Mouse (Mus musculus) yolk sac, embryonic 10.5 days (tissue): ENCODE measurements around the gene Zfp541.
A peak's percentile ranks its signal among the peaks of the same experiment; 100 is the strongest.

Source experiments
- DNase-seq: peaks from one replicate; pipeline ENCODE4 v3.0.0-alpha.2; 2017; ENCODE audit warnings: low spot score

Zfp541 gene

DNA sequence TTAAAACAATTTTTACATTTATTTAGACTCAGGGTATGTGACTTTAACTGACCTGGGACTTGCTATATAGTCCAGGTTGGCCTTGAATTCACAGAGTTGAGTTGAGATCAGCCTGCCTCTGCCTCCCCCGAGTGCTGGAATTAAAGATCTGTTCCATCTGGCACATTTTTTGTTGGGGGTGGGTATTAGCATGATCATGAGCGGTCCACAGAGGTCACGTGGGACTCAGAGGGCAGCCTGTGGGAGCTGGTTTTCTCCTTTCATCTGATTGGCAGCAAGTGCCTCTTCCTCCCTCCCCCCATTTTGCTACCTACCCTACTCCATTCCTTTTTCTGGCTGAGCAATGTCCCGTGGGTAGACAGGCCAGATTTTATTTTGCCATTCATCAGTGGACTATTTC lies 19.0 kb downstream of the Zfp541 start:
- DNase-seq: no peak

DNA sequence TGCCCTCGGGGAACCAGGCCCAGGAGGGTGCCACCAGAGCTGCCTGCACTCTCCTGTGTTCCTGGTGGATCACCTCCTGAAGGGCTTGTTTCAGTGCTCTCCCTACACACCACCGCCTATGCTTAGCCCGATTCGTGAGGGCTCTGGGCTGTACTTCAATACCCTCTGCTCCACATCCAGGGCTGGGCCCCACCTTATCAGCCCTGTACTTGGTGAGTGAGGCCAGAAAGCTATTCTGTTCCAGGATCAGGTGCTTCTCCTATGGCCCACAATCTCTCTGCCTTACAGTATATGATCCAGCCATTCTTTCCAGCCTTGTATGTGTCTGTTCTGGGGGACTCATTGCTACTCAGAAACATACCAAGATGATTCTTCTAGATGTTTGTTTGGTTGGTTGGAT lies 21.7 kb downstream of the Zfp541 start:
- no peak for DNase-seq

DNA sequence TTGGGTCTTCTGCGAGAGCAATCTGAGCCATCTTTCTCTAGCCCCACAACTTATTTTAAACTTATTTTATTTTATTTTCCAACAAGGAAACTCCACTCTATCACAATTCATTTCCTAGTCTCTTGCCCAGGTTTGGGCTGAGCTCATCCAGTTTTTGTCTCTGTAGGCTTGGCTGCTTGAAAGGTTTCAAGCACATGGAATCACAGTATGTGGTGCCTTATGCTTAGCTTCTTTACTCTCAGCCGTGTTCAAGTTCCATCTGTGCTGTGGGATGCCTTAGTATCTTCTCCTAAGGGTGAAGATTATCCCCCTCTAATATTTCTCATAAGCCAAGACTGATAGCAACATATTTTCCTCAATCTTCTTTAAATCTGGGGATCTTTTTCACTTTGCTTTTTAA lies 26.0 kb downstream of the Zfp541 start:
- DNase-seq: no peak

DNA sequence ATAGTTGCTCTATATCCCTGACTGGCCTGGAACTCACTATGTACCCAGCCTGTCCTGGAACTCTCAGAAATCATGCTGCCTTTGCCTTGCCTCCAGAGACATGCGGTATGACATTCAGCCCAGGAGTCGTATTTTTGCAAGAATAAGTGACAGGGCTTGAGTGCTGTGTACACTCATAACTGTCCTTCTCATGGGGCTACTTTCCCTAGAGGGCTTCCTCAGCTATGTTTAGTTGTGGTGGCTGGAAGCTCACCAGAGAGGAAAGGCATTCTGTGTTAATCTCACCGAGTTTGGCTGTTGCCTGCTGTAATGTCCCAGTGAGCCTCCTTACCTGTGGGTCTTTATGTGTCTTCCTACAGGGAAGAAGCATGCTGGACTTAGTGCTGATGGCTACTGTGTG lies 33.0 kb downstream of the Zfp541 start:
- no peak for DNase-seq

DNA sequence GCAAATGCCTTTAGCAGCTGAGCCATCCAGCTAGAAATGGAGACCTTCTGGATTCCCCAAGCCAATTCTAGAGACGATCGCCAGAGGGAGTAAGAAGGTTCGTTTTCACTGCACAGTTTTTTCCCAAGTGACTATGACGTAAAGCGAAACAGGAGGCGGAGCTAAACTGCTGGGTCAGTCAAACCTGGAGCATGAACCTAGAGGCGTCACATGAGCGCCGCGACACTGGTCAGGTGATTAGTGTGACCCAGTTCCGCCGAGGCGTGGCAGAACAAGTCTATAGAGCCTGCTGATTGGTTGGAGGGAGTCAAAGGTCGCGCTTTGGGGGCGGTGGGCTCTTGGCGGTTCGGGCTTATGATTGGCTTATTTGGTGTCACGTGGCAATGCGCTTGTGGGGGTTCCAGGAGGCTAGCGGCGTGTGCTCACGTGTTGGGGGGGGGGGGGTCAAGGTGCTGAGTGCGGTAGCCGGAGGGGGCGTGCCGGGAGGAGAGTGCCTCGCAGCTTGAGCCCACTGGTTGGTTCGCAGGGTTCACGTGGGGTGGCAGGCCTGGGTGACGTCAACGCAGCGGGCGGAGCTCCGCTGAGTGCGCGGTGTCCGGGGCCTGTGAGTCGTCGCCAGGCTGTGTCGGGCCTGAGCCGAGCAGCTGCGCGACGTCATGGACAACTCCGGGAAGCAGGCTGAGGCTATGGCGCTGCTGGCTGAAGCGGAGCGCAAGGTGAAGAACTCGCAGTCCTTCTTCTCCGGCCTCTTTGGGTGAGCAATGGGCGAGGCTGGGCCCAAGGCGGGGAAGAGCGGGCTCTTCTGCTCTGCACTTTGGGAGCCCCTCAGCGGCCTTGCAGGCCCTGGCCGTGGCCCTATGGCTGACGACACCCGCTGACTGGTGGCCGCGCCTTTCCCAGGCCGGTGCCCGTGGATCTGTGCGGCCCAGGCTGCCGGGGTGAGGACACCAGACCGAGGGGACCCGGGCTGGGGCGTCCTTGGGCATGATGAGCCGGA lies 36.7 kb downstream of the Zfp541 start, which contains the start of gene Napa:
Gene Napa (plus strand): TSS at position 438 of the 997 bp plus-strand sequence.
- peak; percentile 100 for DNase-seq

DNA sequence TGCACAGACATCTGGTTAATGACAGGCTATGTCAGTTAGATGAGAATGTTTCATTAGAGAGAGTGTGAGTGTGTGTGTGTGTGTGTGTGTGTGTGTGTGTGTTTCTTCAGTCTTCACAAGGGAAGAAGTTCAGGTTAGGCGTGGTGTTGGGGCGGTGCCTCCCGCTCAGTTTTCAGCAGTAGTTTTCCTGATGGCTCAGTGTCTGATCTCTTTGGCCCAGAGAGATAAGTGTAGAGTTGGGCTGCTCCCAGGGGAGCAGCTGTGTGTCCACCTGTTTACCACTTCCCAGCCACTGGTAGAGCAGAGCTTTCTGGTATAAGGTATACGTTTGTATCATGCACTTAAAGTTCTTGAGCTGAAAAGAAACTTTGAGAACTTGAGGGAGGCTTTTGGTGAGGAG lies 38.3 kb downstream of the Zfp541 start:
- DNase-seq: no peak

DNA sequence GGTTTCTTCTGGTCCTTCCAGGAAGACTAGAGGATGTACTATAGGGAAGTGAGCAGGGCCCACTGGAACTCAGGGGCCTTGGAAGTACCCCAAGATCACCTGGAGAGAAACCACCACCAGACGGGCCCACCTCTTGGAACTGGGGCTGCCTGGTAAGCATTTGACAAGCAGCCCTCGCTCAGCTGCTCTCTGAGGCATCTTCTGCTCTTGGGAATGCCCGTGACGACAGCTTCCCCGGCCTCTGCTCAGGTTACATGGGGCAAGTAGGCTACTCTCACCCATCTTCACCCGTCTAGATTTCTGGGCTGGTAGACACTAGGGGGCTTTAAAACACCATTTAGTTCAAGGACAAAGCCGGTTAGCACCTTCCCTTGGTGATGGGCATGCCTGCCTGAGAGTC lies 39.5 kb downstream of the Zfp541 start:
- DNase-seq: no peak

DNA sequence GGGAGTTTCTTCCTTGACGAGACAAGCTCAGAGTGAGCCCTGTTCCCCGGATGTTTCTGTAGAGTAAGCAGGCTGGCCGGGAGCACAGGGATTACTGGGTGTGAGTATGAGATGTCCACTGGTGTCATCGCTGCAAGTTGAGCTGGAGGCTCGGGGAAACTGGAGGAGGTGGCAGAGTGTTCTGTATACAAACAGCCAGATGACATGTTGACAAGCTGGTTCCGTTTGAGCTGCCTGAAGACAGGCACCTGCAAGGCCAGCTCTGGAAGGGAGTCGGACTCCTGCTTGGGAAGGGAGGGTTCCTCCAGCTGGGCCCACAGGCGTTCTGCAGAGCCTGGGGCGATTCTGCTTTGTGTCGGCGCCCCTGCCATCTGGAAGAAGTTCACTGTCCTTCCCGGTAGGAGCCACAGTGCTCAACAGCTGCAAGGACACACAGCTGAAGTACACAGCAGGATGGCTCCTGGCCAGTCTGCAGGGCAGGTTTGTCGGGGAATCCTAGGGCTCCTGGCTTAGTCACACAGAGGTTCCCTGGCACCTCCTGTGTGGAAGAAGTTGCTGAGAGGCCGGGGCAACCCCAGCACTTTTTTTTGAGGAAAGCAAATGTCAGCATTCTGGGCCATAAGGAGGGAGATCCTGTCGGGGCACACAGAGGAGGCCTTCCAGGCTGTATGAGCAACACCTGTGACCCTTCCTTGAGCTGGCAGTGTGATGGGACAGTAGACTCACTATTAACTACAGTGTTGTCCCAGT lies 40.3 kb downstream of the Zfp541 start:
- DNase-seq: no peak

DNA sequence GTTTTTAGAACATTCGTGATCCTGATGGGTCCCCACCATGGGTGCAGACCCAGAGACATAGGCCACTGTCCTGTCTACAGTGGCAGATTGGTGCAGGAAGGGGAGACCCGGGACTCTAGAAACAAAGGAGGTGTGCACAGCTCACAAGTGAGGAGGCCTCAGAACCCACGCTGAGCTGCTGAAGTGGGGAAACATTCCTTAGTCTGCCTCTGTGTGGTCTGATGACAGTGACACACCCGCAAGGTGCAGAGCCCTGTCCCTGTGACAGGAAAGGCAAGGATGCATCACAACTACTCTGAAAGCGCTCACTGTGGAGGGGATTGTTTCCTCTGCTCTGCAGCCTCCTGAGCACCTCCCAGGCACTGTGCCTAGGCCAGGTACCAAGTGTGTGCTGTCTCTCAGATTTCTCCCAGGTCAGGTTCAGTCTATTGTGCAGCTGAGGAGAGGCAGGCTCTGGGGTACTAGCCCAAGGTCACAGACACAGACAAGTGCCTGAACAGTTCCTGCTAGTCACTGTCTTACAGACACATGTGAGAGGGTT lies 41.1 kb downstream of the Zfp541 start:
- no peak for DNase-seq

DNA sequence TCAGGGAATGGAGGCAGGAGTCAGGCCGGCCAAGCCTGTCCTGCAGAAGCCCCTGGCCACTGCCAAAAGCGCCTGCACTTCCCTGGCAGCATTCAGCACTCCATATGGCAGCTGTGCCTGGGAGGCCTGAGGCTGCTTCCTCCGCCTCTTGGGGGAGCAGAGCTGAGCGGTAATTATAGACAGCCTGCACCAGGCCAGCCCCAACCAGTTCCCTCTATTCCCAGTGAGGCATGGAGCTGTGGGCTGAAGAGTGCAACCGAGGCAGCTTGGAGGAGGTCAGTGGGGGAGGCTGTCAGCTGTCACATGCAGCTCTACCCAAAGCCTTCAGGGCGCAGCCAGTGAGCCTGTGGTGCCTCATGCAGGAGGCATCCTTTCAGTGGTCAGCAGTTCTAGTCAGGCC lies 42.1 kb downstream of the Zfp541 start:
- DNase-seq: no peak

DNA sequence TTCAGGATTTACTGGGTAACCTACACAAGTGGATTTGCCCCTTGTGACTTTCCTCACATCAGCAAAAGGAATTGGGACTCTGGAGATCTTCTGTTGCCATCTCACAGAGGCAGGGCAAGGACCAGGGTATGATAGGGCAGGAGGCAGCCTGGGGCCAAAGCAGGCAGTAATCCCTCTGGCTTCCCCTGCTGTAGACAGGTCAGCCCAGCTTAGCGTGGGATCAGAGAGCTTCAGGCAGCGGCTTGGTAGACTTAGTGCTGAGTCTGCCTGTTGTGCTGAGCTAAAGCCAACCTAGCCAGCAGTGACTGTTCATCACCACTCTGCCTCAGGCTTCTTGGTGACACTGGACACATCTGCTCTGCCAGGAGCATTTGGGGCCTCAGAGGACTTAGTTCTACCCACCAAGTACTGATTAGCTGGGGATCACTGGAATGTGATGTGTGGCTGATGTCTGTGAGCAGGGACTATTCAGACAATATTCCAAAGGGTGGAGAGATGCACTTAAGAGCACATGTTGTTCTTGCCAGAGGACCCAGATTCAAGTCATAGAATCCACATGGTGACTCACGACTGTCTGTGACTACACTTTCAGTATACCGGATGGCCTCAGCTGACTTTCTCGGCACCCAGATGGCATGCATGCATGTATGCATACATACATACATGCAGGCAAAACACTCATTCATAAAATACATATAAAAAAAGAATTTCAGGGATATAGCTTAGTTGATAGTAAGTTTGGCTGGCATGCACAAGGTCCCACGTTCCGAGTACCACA lies 43.2 kb downstream of the Zfp541 start:
- no peak for DNase-seq

DNA sequence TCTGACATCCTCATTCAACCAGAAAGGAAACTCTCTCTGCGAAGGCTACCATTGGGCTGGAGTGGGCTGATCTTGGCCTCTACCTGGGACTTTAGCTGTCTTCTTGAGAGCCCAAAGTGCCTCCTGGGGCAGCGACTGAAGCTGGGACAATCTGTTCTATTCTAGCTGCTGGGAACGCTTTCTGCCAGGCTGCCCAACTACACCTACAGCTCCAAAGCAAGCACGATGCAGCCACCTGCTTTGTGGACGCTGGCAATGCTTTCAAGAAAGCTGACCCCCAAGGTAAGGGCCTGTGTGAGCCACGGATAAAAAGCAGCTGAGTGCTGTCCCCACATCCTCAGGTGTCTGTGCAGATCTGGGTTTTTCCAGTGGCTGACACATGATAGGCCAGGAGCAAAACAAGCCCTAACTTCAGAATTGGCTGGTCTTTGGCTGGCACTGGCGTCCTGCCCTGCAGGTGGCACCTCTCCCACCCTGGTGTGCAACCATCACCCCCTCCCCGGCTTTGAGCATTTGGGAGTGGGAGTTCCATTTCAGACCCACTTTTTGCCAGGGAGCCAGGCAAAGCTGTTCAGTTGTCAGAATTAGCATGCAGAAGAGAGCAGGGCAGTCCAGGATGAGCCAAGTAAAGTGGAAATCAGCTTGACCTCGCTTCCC lies 47.4 kb downstream of the Zfp541 start:
- DNase-seq: no peak

DNA sequence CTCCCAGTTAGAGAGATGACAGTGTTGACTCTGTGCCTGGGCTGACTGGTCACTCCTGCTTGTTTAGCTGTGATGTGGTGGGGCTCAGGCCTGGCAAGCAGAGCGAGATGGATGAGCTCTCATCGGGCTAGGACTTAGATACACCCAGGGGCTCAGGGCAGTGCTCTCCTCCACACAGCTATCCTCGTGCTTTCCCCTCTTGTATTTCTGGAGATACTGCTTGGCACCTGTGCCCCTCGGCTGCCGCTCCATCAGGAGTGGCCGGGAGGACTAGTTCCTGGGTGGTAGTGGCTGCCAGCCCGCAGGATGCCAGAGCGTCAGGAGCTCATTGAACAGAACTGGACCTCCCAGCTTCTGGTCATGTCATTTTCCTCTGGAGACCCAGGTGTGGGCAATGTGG lies 48.5 kb downstream of the Zfp541 start:
- DNase-seq: no peak

DNA sequence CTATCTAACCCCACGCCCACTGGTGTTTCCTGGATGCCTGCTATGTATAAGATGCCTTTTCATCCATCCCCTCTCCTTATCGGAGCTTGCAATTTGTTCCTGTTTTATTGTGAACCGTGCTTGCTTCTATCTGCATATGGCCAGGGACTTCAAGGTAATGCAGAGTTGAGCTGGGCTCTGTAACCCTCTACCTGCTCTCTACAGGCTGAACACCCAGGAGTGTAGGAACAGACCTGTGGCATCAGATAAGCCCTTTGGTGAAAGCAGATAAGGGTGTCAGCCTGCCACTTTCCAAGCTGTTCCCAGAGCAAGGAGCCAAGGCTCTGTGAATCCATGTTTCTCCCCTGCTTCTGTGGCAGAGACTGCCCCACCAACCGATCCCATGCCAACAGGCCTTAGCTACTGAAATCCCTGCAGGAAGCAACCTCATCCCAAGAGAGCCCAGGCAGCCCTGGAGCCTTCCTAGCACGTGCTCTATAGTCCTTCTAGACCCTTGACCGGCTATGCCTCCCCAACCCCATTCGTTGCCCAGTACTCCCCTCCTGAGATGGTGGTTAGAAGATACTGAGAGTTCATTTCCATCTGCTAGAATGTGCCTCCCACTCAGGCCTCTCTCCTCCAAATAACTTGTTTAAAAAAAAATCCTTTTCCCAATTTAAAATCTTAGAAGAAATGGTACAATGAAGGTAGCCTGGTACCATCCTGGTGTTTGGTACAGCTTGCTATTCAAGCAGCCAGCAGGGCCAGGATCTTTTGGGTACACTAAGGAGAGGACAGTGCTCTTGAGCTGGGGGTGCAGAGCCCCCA lies 49.9 kb downstream of the Zfp541 start:
- no peak for DNase-seq

DNA sequence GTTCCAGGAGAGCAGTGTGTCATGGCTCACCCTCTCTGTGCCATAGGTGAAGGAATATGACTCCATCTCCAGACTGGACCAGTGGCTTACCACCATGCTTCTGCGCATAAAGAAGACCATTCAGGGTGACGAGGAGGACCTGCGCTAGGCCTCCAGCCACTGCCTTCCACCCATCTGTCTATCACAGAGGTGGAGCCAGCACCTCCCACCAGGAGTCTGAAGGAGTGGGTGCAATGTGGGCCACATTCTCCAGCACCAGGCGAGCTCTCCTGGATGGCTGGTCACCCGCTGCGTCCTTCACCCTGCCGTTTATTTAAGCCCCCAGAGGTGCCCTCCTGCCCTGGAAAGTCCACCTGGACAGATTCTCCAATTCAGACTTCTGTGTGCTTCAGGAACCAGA lies 54.8 kb downstream of the Zfp541 start:
- no peak for DNase-seq

DNA sequence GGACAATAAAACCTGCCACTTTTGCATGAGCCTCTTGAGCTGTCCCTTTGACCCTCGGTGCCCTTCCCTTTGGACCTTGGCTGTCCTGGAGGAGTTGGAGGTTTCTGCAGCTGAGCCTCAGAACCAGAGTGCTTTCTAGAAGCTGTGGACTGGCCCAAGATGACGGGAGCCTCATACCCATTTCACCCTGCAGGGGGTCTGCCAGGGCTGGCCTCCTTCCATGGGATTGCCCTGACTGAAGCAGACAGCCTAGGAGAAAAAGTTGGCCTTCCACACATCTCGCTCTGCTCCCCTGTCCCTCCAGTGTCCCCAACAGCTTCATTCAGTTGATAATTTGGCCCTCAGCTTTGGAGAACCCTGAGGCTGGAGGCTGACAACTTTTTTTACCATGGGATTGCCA lies 55.5 kb downstream of the Zfp541 start:
- no peak for DNase-seq

DNA sequence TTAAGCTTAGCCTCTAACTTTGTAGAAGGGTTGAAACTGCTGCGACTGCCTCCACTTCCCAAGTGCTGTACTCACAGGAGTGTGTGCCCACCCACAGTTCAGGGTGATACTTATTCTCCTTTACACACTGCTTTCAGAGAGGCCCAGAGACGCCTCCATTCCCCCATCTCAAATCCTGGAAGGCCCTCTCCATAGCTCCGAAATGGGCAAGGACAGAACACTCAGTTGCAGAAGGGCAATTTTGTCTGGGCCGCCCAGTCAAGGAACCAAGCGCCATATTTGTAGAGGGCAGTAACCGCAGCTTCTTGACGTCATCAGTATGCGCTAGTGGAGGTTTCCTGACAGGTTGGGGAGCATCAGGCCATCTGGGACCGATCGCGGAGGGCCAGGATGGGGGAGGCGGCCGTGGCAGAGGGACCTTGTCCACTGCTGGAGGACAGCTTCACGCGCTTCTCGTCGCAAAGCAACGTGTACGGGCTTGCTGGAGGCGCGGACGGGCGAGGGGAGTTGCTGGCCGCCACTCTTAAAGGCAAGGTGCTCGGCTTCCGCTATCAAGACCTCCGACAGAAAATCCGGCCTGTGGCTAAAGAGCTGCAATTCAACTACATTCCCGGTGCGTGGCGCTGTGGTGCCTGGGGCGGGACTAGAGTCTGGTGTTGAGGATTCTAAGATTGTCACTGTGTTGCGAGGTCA lies 58.1 kb downstream of the Zfp541 start, which contains the start of gene Kptn:
Gene Kptn (plus strand): TSS at position 327 of the 693 bp plus-strand sequence.
- DNase-seq: peak; percentile 92

DNA sequence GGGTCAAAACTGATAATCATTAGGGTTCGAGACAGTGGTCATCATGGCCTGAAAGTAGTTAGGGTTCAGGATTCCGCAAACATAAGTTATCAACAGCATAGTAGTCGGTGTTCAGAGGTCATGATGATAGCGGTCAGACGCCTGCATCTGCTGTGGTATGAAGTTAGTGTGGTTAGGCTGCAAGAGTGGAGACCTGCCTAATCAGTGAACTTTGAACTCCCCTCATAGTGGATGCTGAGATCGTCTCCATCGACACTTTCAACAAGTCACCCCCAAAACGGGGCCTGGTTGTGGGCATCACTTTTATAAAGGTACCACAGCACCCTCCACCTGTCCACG lies 58.6 kb downstream of the Zfp541 start:
- no peak for DNase-seq

DNA sequence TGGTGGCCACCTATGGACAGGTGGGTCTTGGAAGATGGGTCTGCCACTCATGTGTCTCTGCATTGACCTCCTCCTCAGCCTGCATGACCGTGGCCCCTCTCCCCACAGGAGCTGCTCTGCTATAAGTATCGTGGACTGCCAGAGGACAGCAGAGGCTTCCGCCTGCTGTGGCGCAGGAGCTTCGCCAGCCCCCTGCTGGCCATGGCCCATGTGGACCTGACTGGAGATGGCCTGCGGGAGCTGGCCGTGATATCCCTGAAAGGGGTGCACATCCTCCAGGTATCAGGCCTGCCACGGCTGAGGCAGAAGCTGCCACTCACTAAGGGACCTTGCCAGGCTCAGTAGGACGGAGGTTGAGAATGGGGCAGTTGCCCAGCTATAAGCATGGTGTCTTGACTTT lies 64.2 kb downstream of the Zfp541 start:
- DNase-seq: no peak

DNA sequence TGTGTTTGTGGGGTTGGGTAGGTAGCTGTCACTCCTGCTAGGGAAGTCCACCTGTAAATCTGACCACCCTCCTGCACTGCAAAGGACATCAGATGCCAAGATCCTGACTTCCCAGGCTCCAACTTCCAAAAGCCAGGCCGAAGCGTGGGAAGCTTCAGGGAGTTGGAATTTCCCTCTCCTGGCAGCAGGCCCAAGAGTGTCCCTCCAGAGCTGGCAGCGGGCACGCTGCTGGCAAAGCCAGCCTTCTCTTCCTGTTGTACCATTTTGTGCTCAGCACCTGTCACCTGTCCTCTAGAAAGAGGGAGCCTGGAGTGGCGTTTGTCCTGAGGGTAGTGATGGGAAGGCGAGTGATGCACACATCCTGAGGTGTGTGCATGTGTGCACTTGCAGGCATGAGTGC lies 66.7 kb downstream of the Zfp541 start:
- DNase-seq: no peak
